Mouse (Mus musculus): ENCODE results near the gene Dpysl5.
A peak's percentile ranks its signal among the peaks of the same experiment; 100 is the strongest.

Dpysl5 gene

GRCm38 (mm10) chr5:30765596-30766370 is 54.4 kb downstream of the Dpysl5 start:
- DNase-seq, result peak in 1 of 2 experiments; percentile 24

GRCm38 (mm10) chr5:30768082-30768481 is 56.7 kb downstream of the Dpysl5 start:
- peak in 1 of 2 experiments; percentile 17 for DNase-seq

- DNase-seq, result peak in 1 of 2 experiments; percentile 60
Observed at GRCm38 (mm10) chr5:30768598-30768997, 57.2 kb downstream of the Dpysl5 start.

- no peak for DNase-seq
Observed at GRCm38 (mm10) chr5:30769075-30769474, 57.7 kb downstream of the Dpysl5 start.

- DNase-seq, result peak; percentile 93 to 98
Observed at GRCm38 (mm10) chr5:30774601-30775371, 63.4 kb downstream of the Dpysl5 start.

- DNase-seq, result no peak
Observed at GRCm38 (mm10) chr5:30780699-30781098, 69.3 kb downstream of the Dpysl5 start.

GRCm38 (mm10) chr5:30781147-30781546 is 69.8 kb downstream of the Dpysl5 start:
- no peak for DNase-seq

- no peak for DNase-seq
Observed at GRCm38 (mm10) chr5:30787381-30787780, 76.0 kb downstream of the Dpysl5 start.

GRCm38 (mm10) chr5:30790047-30790446 is 78.7 kb downstream of the Dpysl5 start:
- DNase-seq, result no peak

GRCm38 (mm10) chr5:30796125-30796524 is 84.8 kb downstream of the Dpysl5 start:
- peak; percentile 88 to 94 for DNase-seq

GRCm38 (mm10) chr5:30797482-30797881 is 86.1 kb downstream of the Dpysl5 start:
- DNase-seq, result no peak

GRCm38 (mm10) chr5:30797982-30798381 is 86.6 kb downstream of the Dpysl5 start:
- no peak for DNase-seq

- DNase-seq, result no peak
Observed at GRCm38 (mm10) chr5:30798965-30799364, 87.6 kb downstream of the Dpysl5 start.

- no peak for DNase-seq
Observed at GRCm38 (mm10) chr5:30802724-30803467, 91.5 kb downstream of the Dpysl5 start.

- peak; percentile 95 to 96 for DNase-seq
Observed at GRCm38 (mm10) chr5:30806106-30806505, 94.7 kb downstream of the Dpysl5 start.

- peak; percentile 96 for DNase-seq
Observed at GRCm38 (mm10) chr5:30814424-30815119, 103.2 kb downstream of the Dpysl5 start, which contains the start of gene Mapre3. Gene Mapre3, plus strand, starts transcription at chr5:30814641.

GRCm38 (mm10) chr5:30815120-30815465 is 103.7 kb downstream of the Dpysl5 start:
- no peak for DNase-seq

- no peak for DNase-seq
Observed at GRCm38 (mm10) chr5:30816261-30816791, 105.0 kb downstream of the Dpysl5 start.

- DNase-seq, result peak in 1 of 2 experiments; percentile 36
Observed at GRCm38 (mm10) chr5:30818758-30819309, 107.5 kb downstream of the Dpysl5 start.

GRCm38 (mm10) chr5:30822689-30823088 is 111.3 kb downstream of the Dpysl5 start:
- peak in 1 of 2 experiments; percentile 33 for DNase-seq

- peak in 1 of 2 experiments; percentile 46 for DNase-seq
Observed at GRCm38 (mm10) chr5:30823091-30823490, 111.7 kb downstream of the Dpysl5 start.

Data from cerebellum, postnatal 25 days (tissue).